Mouse (Mus musculus): Measurements from ENCODE around the gene Slc35f2.

Gene Slc35f2

GRCm38 (mm10) chr9:53825318-53825717 lies 54.0 kb downstream of the Slc35f2 start:
- peak; percentile 59 for DNase-seq (ENCODE audit: low read depth, low spot score)

DNA sequence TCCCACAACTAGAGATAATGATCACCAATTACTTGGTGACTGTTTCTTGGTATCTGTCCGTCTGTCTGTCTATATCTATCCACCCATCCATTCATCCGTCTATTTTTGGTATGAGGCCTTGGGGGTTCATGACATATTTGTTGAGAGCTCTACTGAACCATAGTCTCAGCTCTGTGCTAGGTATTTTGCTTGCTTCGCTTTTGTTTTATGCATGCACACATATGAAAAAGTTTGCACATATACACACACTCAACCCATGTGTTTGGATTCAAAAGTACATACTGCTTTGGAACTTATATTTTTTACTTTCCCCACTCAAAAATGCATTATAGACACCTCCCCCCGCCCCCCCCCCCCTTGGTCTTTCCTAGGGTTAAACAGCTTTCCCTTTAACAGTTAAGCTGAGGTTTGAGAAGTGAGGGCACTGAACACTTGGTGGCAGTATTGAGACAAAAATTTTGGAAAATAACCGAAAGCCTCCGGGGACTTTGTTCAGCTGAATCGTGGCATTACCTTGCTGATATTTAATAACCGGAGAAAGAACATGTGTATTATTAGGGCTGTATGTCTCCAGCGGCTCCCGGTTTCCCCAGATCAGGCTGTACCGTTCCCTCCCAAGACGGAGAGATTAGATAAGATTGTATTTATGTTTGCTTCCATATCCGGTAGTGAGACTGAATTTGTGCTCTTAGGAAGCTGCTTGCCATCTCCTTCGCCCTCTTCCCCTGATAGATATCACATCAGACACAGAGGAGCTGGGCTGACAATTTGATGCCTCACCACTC lies 57.9 kb downstream of the Slc35f2 start:
- no peak for DNase-seq (ENCODE audit: low read depth, low spot score)

GRCm38 (mm10) chr9:53829866-53830209 lies 58.5 kb downstream of the Slc35f2 start:
- no peak for DNase-seq (ENCODE audit: low read depth, low spot score)

- DNase-seq (ENCODE audit: low read depth, low spot score) = no peak
Measured at GRCm38 (mm10) chr9:53835039-53835438, 63.7 kb downstream of the Slc35f2 start.

DNA sequence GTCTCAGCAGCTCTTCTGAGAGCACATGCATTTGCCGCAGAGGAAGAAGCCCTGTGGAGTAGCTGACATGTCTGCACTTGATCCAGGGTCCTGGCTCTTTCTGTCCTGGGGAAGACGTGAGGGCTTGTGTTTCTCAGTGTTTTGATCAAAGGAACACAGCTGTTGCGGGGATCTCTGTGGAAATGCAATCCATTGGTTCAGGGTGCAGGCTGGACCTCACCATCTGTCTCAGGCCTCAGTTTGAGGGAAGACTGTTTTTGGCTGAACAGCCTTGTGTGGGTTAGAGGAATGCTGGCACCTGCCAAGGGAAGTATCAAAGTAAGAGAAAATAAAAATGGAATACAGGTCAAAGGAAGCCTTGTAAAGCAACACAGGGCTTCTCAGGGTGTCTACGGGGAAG lies 64.6 kb downstream of the Slc35f2 start:
- DNase-seq (ENCODE audit: low read depth, low spot score) = no peak

DNA sequence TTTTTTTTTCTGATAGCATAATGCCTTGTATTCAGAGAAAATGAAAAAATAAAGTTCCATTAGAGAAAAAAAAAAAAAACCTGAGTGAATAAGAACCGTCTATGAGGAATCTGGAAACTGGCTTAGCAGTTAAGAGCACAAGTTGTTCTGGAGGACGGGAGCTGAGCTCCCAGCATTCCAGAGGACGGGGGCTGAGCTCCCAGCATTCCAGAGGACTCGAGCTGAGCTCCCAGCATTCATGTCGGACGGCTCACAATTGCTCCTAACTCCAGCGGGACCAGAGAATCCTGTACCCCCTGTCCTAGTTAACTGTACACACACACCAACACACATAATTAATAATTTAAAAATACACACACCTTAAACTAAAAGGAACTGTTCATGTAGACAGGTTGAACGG lies 67.5 kb downstream of the Slc35f2 start:
- no peak for DNase-seq (ENCODE audit: low read depth, low spot score)

DNA sequence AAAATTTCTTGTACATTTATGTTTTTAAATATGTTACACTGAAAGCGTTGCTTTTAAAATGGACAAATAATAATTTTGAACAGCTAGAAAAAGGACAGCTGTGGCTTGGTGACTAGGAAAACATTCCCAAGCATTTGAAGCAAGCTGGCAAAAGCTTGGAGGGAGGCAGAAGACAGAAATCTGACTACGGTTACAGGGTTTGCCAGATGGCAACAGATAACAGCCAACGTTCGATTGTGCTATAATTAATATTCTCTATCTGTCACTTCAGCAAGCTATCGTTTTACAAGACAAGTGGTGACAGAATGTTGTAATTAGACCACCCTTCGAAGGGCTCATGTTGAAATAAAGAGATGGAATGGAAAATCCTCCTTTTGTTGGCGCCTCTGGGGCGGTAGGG lies 77.2 kb downstream of the Slc35f2 start:
- no peak for DNase-seq (ENCODE audit: low read depth, low spot score)

GRCm38 (mm10) chr9:53849864-53850263 lies 78.5 kb downstream of the Slc35f2 start, which contains the start of gene Sln:
Gene Sln, plus strand, starts transcription at chr9:53850164.
- DNase-seq (ENCODE audit: low read depth, low spot score) = no peak

DNA sequence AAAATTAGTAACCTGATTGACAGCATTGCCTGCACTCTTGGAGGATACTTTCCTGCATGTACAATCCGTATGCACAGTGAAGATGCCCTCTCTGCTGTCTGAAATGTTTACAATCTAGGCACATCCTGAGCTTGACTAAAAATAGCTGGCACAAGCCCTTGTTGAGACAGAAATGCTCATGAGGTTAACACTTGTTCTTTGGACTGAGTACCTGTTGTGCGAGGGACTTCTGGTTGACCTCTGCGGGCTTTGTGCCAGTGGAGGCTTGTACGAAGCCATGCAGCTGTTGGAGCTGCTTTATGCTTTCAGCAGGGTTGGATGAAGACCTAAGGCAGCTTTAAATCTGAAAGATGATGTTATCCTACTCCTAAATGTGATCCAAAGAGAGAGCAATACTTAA lies 80.8 kb downstream of the Slc35f2 start:
- DNase-seq (ENCODE audit: low read depth, low spot score) = no peak

GRCm38 (mm10) chr9:53853672-53854071 lies 82.3 kb downstream of the Slc35f2 start:
- no peak for DNase-seq (ENCODE audit: low read depth, low spot score)

- DNase-seq (ENCODE audit: low read depth, low spot score) = no peak
Measured at GRCm38 (mm10) chr9:53854525-53854924, 83.2 kb downstream of the Slc35f2 start.

- no peak for DNase-seq (ENCODE audit: low read depth, low spot score)
Measured at GRCm38 (mm10) chr9:53857864-53858263, 86.5 kb downstream of the Slc35f2 start.
